Mouse (Mus musculus): ENCODE results near the gene Smgc. TPM values are rescaled to one million over a fixed set of nuclear protein-coding genes. Genes with fewer than 3 reads are reported as not detected.

Gene Smgc
- not detected for total RNA-seq (2023)

GRCm38 (mm10) chr15:91837965-91838364 is at the start of gene Smgc:
TSS of gene Smgc (plus strand) at chr15:91838265.

Other genes starting within 250 kb of the Smgc start
- 100 to 1,000 TPM; 137 to 173 TPM for gene Lrrk2, start 165.1 kb upstream of the Smgc start, total RNA-seq (2023)
- gene Cntn1, start 212.9 kb downstream of the Smgc start, total RNA-seq (2023), result not detected